Mouse (Mus musculus): ENCODE data around the gene Adgrg3.

The Adgrg3 gene

DNA sequence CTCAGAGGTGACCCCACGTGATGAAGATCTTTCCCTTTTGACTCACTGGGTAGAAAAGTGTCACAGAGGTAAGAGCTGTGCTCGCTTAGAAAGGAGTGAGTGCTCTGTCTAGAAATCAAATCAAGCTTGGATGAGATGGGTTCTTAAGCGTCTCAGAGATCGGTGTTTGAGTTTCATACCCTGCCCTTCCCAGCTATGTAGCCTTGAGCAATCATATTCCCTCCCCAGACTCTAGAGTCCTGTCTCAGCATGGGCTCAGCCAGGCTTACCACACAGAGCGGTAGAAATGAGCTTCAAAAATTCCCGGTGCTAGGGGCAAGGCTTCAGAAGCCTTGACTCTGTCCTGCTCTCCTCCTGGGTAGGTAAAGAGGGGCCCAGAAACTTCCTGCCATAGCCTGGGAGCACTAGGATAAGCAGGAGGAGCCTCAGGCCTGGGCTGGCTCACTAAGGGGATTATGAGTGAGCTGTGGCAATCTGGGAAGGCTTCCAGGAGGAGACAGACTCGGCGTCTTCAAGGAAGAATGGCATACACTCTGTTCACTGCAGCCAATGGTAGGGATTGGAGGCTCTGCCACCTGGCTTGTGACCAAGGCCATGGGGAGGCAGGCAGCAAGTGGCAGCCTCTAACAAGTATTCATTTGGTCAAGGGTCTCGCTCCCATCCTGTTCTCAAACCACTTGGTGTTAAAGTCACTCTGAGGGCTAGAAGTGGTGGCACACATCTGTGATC lies 24.3 kb upstream of the Adgrg3 start:
- DNase-seq: no peak

DNA sequence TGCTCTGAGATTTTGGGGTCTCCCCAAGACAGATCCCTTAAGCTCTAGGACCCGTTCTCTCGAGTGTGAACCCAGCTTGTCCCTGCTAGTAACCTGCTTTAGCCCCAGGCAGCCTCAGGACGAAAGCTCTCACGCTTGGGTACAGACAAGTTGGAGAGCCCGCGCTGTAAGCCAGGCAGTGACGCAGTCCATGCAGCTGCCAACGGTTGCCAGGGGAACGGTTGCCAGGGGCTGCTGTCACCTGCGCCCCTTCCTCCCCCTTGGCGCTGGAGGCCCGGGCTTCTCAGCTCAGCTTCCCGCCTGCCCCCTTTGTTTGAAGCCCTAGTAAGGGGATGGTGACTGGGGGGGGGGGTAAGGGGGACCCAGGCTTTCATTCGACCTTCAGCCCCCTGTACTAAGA lies 23.5 kb upstream of the Adgrg3 start:
- DNase-seq: peak; percentile 78

DNA sequence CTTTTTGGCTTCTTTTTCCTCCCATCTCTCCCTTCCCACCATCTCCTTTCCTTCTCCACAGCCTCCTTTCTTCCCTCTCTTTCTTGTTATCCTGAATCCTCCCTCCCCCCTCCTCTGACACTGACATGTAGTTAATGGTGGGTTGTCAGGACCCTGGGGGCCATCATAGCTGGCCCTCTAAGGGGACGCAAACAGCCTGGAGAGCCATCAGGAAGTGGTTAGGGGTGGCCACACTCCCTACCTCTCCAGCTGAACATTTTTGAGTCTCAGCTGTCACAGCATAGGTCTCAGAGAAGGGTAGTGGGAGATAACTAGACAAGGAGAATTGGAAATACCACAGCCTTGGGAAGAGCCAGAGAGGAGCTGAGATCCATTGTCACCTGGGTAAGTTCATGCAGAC lies 23.0 kb upstream of the Adgrg3 start:
- no peak for DNase-seq

DNA sequence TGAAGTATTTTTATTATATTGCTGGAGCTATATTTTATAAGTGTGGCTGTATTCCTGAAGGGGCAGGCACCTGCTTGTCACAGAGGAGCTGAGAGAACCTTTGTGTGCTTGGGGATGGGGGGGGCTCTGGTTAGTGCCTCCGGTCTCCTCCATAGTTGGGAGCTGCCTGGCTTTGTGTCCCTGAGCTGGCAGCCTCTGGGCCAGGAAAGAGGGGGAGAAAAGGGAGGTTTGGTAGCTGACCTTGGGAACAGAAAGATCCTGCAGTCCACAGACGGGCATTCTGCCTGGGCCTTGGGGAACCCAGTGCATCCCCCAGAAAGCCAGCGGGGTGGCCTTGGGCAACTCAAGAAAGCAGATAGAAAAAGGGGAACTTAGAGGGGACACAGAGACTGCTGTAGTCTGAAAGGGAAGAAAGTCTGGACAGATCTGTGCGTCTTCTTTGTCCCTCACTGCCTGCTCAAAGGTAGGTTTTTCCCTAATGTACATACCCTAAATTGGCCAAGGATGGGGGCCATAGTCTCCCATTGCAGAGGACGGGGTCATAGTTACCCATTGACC lies 22.1 kb upstream of the Adgrg3 start:
- DNase-seq: peak; percentile 46

DNA sequence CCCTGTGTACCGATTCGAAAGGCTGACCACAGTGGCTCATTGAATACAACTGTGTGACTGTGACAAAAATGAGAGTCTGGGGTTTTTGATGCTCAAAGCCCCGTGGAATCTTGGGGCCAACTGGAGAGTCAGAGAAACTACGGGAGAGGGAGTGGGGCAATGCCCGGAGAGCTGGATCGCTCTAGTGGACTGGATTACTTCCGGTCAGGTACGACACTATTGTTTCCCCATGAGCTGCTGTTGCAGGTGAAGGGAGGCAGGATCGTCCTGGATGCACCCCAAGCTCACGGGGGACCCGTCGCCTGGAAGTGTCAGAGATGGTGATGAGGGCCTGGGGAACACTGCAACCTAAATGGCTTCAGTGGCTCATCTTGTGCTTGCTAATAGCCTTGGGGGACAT lies 21.5 kb upstream of the Adgrg3 start:
- no peak for DNase-seq

DNA sequence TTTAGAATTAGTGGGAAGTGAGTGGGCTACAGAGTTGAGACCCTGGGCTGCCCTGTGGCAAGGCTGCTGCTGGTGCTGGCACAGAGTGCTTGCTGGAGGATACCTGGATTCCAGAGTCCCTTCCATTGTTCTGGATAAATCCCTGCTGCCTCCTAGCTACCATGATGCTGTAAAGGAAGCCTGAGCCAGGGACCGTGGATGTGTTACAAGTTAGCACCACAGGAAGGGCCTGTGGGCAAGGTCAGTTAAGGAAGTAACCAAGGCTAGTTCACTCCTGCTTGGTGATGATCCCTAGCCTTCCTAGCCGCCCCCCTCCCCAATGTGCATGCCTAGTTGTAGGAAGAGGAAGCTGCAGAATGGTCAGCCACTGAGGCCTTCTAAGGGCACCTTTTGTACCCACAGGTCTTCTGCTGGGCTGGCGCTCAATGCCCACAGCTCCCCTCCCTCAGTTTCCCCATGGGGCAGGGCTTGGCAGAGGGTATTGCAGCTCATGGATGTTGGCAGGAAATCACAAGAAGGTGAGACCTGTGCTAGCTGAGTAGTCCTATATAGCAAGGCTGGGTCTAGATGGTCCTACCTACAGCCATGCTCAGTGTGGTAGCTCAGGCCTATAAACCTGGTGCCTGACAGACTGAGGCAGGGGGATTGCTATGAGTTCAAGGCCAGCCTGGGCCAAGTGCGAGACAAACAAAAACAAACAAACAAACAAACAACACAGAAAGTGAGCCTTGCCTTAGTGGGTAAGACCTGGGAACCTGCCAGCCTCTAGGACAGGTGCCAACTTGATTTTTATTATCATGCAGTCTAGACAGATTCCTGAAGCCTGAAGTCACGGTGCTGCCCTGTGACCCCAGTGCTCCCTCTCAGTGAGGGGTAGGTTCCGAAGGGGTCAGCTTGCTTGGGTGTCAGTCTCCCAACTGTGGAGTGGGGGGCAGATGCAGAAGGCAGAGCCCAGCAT lies 20.3 kb upstream of the Adgrg3 start:
- DNase-seq: peak; percentile 44

DNA sequence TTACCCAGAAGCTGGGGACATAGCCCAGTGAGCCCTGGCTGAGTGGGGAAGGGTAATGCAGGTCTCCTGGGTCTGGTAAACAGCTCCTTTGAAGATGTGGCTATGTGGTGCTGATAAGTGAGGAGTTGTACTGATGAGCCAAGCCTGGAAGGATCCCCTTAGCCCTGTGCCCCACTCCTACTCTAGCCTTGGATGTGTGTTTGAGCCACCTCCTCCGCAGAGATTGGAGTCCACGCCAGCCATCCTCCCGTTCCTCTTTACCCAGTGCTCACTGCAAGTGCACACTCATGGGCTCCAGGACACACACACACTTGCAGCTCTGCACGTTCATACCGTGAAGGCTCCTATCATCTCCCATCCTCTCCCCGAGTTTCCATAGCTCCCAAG lies 19.6 kb upstream of the Adgrg3 start:
- DNase-seq: no peak

DNA sequence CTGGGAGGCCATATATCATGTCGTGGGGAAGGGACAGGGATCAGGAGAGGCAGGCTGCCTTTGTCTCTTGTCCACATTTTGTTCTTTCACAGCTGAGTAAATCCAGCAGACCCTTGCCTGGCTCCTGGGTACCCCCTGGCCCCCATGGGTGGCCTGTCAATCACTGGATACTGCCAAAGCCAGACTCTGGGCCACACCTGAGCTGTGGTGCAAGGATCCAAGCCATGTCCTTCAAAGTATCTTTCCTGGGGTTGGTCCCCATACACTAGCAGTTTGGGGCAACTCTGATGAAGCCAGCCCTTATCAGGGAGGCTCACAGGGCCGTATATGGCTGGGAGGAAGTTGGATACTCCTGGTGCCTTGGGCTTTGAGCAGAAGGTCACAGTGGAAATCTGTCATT lies 19.1 kb upstream of the Adgrg3 start:
- no peak for DNase-seq

DNA sequence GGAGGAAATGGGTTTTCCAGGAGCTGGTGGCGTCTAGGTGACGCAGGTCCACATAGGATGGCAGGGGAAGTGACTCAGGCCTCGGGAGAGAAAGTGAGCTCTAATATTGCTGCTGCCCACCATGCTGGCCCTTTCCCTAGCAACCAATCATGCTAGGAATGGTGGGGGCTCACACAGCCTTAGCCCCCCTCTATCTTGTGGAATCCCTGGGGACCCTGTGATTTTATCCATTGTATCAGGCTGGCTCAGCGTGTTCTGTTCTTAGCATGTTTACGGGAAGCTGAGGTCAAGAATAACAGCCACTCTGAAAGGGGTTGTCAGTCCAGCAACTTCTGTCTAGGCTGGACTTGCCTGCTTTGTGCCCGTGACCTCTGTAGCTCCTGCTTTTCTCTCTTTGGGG lies 18.5 kb upstream of the Adgrg3 start:
- no peak for DNase-seq

DNA sequence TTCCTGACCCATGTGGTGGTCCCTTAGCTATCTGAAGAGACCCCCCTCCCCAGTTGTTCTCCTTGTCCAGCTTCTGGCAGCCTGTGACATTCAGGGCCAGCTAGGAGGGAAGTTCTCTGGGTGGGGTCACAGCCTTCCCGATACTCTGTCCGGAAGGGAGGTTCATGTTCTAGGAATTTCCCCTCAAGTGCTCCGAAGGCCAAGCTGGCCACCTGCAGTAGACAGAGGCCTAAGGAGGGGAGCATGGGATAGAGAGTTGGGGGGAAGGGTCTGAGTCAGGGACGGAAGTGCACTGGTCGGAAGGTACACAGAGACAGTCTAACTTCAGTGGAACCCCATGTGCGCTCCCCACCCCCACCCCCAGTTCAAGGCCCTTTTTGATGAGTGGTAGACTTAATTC lies 17.5 kb upstream of the Adgrg3 start:
- no peak for DNase-seq

DNA sequence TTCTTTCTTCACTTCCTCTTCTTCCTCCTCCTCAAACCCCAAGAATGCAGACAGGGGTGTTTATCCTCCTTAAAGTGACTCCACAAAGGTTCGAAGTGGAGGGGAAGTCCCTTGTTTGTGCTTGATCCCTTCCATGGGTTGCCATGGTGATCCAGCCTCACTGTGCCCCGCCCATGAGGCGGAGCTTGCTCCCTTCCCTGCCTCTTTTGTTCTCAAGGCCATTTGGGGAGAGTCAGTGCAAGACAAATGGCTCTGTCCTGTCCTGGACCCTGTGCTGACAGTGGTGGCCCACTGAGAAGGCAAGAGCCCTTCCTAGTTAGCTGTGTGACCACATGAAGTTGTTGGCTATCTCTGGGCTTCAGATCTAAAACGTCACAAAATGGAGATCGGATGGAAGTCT lies 16.8 kb upstream of the Adgrg3 start:
- peak; percentile 64 for DNase-seq

DNA sequence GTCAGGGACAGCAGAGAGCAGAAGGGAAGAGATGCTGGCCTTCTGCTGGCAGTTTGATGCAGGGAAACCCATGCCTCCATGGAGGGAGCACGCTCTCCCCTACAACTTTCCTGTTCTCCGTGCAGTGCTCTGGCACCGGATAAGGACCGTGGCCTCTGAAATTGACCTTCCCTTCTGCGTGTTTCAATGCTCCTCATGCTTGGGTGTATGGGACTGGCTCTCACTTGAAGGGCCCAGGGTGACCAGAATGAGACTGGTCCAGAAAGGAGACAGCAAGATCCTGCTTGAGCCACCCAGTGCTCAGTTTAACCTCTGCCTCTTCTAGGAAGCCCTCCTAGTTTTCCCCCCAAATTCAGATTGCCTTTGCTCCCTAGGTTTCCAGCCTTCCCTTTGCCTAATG lies 16.3 kb upstream of the Adgrg3 start:
- DNase-seq: no peak

DNA sequence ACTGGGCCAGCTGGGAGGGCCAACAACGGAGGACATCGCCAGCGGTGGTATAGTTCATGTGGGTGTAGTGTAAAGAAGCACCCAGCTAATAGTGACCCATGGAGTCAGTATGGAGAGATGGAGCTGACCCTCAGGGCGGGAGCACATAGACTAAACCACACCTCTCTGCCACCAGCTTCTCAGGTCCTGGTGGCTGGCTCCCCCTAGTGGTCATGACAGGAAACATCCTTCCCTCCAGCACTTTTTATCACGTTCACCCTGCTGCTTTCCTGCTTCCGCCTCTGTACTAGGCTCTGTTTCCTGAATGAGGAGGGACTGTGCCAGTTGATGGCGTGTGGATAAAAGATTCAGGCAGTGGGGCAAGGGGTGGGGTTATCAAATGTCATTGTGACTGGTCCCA lies 15.8 kb upstream of the Adgrg3 start:
- DNase-seq: peak; percentile 72

DNA sequence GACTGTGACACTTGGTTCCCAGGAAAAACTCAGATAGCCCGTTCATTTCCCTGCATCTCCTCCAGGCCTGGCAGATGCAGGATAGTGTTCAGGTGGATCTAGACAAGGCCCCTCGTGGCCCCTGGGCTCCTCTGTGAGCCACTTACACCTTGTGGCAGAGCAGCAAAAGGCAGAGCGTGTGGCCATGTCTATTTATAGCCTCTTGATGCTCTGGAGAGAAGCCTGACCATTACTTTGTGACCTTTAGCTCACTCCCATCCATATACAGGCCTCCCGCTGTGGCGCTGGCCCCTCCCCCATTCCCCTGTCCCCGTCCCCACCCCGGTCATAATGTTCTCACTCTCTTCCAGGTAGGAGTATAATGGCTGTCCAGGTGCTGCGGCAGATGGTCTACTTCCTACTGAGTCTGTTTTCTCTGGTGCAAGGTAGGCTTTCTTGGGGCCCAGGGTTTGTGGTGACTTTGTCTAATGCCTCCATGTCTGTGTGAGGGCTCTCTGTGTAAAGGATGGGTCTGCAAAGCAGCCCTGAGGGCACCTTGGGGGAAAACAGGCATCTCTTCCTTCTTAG lies 15.3 kb upstream of the Adgrg3 start:
- DNase-seq: no peak

DNA sequence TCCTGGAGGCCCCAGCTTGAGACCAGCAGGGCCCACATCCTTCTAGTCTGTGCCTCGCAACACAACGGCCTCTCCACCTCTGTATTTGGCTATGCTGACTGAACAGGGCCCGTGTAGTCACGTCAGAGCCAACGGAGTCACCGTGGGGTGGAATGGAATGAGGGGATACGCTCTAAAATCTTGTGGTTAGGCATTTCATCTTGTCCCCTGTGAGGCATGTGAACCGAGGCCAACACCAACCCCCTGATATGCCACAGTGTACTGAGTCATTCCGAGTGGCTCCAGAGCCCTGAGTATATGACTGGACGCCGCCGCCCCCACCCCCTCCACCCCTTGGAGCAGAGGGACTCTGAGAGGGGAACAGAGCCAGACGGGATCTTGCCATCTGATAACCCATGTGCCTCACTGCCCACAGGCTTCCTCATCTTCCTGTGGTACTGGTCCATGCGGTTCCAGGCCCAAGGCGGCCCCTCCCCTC lies 5.0 kb upstream of the Adgrg3 start:
- DNase-seq: no peak

DNA sequence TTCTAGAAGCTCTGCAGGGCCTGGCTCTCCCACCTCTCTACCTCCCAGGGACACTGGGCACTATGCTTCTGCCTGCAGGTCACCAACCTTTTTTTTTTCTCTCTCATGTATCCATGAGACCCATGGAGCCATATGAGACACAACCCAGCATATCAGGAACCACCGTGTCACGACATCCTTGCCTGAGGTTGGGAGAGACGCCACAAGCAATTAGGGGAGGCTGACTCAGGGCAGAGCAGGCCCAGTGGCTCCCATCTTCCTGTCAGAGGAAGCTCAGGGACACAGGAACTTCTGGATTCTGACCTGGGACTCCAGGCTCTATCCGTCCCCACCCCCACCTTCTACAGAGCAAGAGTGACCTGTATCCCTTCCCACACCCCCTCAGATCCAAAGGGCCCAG lies 1.6 kb upstream of the Adgrg3 start:
- DNase-seq: no peak

DNA sequence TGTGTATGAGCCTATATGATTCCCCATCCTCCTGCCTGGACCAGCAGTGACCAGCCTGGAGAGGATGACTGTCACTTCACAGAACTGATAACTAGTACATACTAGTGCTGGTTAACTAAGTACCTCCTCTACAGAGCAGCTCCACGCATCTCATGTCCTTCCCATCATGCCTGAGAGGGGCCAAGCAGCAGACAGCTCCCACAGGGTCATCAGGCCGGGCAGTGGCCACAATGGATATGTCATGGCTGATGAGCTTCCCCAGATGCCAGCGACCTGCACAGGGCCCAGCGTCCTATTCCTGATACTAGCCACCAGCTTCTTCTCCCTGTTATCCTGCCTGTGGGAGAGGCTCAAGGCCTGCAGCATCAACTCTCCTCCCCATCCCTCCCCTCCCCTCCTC lies 808 bp upstream of the Adgrg3 start:
- no peak for DNase-seq

DNA sequence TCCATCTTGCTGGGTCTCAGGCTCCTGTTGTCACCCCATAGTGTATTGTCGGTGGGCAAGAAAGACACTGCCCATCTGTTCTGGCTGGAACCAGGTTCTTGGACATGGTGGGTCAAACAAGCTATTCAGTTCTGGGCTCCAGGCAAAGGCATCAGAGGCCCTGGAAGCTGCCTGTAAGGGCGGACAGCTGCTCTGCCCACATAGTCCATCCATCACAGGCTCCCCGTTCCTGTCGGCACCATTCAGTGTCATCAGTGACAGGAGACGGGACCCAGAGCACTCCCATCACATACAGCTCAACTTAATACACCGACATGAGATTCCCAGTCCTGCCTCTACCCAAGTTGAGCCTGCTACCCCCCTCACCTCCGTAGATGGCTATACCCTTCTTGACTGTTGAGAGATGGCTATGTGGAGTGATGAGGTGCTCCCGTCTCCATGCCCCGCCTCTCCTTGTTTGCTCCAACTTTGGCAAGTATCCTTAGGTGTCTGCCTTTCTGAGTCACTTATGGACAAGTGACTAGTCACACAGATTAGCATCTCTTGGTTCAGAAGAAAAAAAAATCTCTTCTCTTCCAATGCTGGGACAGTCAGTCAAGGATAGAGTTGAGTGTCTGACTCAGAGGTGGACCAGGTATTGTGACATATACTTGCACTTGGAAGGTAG lies 610 bp downstream of the Adgrg3 start:
- no peak for DNase-seq

DNA sequence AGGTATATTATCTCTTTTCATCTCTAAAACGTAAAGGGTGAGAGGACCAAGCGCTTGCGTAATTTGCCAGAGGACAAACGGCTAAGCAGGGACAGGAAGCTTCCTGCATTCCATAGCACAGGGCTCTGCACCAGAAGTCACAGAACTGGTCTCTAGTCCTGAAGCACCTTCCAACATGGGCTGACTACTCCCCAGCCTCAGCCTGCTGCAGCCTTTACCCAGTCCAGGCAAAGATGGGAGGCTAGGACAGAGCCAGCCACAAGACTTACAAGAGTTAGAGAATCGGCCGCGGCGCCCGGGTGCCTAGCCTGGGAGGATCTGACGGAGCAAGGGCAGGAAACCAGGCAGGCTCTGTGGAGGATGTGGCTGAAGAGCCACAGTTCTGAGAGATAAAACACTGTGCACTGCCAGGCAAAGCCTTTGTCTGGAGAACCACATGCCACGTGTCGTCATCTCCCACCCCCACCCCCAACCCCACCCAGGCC lies 2.8 kb downstream of the Adgrg3 start:
- DNase-seq: no peak

DNA sequence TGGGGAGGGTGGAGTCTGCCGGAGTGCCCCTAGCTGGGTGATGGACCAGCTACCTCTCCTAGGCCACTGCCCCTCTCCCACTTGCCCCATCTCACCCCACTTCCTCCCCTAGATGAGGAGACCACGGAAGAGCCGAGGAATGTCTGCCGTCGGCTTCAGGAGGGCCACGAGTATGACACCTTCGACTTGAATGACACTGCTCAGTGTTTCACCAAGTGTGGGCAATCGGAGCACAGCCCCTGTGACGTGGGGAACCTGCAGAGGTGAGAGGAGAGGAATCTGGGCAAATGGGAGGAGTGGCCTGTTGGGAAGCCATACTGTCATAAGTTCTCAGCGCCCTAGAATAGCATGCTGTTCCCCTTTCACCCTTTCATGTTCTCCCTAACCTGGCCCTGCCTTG lies 3.3 kb downstream of the Adgrg3 start:
- no peak for DNase-seq

DNA sequence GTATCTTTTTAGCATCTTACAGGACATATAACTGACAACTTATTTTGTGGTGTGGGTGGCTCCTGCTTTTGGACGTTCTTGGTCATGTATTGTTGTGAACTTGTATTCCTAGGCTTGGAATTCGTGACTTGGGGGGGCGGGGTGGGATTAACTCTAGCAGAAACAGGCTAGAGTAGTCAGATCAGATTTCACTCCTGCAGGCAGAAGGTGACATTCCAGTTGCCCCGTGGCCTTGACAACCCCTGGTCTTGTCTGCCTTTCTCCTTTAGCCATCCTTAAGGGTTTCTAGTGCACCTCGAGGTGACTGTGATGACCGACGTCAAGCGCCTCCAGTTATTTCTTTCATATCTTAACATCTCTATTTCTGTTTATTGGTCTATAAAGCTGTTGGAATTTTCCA lies 5.7 kb downstream of the Adgrg3 start:
- DNase-seq: no peak

DNA sequence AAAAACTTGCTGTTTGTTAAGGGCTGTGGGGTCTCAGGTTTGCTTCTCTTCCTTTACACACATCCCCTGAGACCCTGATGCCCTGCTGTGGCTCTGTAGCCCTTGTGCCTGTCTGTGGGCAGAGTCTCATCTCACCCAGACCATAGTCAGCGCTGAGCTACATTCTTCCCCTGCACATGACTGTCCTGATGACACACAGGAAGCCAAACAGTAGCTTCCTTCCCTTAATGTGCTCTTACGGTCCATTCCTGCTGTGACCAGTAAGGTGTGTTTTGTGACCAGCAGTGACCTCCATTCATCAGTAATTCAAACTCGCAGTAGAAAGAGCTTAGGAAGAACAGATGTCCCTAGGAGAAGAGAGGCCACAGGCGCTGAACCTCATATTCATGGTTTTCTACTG lies 6.9 kb downstream of the Adgrg3 start:
- no peak for DNase-seq

DNA sequence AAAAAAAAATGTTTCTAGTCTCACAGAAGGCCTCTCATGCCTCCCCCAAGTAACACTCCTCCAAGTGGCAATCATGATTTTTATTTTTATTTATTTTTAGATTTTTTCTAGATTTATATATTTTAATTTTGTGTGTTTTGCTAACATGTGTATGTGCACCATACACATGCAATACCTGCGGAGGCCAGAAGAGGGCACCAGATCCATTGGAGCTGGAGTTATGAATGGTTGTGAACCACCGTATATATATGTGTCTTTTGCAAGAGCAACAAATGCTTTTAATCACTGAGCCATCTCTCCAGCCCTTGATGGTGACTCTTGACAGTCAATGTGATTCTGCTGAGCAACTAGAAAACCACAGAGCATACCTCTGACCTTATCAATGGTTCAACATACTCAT lies 7.9 kb downstream of the Adgrg3 start:
- no peak for DNase-seq

Measured in layer of hippocampus, adult 9-11 months (tissue).